Mouse (Mus musculus): Measurements from ENCODE around the gene Rel. TPM values are rescaled to one million over a fixed set of nuclear protein-coding genes. Genes with fewer than 3 reads are reported as not detected.
A peak's percentile ranks its signal among the peaks of the same experiment; 100 is the strongest.

Rel gene
- polyA plus RNA-seq, 1 experiment: 6.8 TPM

DNA sequence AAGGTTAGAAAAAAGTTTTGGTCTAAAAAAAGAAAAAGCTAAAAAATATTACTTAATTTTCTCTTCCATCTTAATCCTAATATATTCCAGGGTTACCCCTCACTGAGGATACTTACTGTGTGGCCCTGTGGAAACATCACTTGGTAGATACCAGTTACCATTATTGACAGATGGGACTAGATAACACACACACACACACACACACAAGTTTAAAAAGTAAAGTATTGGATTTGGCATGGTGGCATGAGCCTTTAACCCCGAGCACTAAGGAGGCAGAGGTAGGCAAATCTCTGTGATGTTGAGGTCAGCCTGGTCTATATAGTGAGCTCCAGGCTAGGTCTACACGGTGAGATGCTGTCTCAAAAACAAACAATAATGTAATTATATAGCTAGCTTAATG is 42.6 kb downstream of the Rel start:
- Histone ChIP-seq H3K27ac (ENCODE audit: insufficient read depth, low read length) (no peak overlapping the region), H3K4me3 (ENCODE audit: insufficient read depth, low read length) (no peak overlapping the region), H3K4me1 (ENCODE audit: control insufficient read depth, insufficient read depth, low read length) (no peaks in the 10 kb centered on the region)
- TF ChIP-seq CTCF (IDR thresholded peaks at IDR 0.05; ENCODE audit: borderline replicate concordance, insufficient read depth, low read length): no peak
- TF ChIP-seq POLR2A (IDR thresholded peaks at IDR 0.05; ENCODE audit: low read depth, low read length): no peak

DNA sequence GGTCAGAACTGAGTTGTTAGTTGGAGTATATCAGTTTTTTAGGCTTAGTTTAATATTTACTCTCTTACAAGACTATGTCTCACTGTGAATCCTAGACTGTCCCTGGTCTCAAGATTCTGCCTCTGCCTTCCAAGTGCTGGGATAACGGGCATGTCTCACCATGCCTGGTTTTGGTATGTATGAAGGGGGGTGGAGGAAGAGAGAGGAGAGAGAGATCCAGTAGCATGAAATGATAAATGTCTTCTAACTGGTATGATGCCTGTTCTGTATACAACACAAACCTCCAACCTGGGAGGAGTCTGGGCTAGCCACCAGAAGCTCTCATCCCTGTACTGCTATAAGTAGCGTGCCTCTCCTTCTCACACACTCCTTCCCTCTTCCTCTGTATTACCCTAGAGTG is 44.3 kb downstream of the Rel start:
- no peak overlapping the region for H3K4me3 ChIP-seq (ENCODE audit: insufficient read depth, low read length)
- H3K4me1 ChIP-seq (ENCODE audit: control insufficient read depth, insufficient read depth, low read length): no peaks in the 10 kb centered on the region
- no peak for TF ChIP-seq CTCF (IDR thresholded peaks at IDR 0.05; ENCODE audit: borderline replicate concordance, insufficient read depth, low read length)
- no peak for TF ChIP-seq POLR2A (IDR thresholded peaks at IDR 0.05; ENCODE audit: low read depth, low read length)
- no peak overlapping the region for H3K27ac ChIP-seq (ENCODE audit: insufficient read depth, low read length)

DNA sequence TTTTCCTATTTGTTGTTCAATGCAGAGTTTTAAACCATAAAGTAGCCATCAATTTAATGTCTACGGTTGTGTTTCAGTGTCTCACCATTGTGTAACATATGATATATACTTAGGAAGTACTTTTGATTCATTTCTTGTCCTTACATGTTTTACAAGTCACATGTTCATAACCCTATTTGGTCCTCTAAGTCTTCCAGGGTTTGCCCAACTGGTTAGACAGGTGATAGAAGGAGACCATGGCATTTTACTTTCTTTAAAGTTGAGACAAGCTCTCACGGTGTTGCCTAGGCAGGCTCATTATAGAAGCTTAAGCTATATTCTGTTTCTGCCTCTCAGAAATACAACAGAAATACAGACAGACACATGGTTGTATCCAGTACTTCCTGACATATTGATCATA is 44.9 kb downstream of the Rel start:
- TF ChIP-seq POLR2A (IDR thresholded peaks at IDR 0.05; ENCODE audit: low read depth, low read length): no peak
- no peak for TF ChIP-seq CTCF (IDR thresholded peaks at IDR 0.05; ENCODE audit: borderline replicate concordance, insufficient read depth, low read length)
- H3K27ac ChIP-seq (ENCODE audit: insufficient read depth, low read length): no peak overlapping the region
- H3K4me1 ChIP-seq (ENCODE audit: control insufficient read depth, insufficient read depth, low read length): no peaks in the 10 kb centered on the region
- no peak overlapping the region for H3K4me3 ChIP-seq (ENCODE audit: insufficient read depth, low read length)

DNA sequence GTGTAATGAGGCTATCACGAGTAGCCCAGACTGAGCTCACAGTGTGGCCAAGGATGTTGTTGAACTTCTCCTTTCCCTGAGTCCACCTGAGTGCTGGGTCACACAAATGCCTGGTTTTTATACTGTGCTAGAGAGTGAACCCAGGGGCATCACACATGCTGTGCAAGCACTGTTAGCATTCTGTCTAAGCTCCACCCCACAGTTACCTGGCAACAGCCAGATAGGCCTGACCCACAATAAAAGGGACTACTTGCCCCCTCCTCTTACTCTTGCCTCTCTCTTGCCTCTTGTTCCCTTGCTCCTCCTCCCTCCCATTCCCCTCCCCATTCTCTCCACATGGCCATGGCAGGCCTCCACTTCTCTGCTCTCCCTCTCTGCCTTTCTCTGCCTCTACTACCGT is 48.4 kb downstream of the Rel start:
- H3K4me1 ChIP-seq (ENCODE audit: control insufficient read depth, insufficient read depth, low read length): no peaks in the 10 kb centered on the region
- H3K27ac ChIP-seq (ENCODE audit: insufficient read depth, low read length): no peak overlapping the region
- no peak overlapping the region for H3K4me3 ChIP-seq (ENCODE audit: insufficient read depth, low read length)
- no peak for TF ChIP-seq CTCF (IDR thresholded peaks at IDR 0.05; ENCODE audit: borderline replicate concordance, insufficient read depth, low read length)
- TF ChIP-seq POLR2A (IDR thresholded peaks at IDR 0.05; ENCODE audit: low read depth, low read length): no peak

DNA sequence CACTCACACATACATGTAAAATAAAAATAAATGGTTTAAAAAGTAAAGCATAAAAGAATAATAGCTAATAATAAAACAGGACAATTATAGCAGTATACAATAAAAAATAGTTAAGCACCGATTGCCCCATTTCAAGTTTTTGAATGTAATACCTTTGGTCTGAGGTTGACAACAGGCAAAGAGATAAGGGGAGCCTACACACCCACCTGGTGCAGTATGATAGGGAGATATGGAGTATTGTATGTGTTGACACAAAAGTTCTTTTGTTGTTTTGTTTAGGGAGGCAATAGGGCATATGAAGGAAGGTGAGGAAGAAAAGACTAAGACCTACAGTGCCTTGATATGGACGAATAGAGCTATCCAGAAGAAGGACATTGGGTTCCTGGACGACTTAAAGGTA is 50.9 kb downstream of the Rel start:
- no peak overlapping the region for H3K27ac ChIP-seq (ENCODE audit: insufficient read depth, low read length)
- TF ChIP-seq CTCF (IDR thresholded peaks at IDR 0.05; ENCODE audit: borderline replicate concordance, insufficient read depth, low read length) (no peak), POLR2A (IDR thresholded peaks at IDR 0.05; ENCODE audit: low read depth, low read length) (no peak)
- H3K4me3 ChIP-seq (ENCODE audit: insufficient read depth, low read length): no peak overlapping the region
- H3K4me1 ChIP-seq (ENCODE audit: control insufficient read depth, insufficient read depth, low read length): no peaks in the 10 kb centered on the region

DNA sequence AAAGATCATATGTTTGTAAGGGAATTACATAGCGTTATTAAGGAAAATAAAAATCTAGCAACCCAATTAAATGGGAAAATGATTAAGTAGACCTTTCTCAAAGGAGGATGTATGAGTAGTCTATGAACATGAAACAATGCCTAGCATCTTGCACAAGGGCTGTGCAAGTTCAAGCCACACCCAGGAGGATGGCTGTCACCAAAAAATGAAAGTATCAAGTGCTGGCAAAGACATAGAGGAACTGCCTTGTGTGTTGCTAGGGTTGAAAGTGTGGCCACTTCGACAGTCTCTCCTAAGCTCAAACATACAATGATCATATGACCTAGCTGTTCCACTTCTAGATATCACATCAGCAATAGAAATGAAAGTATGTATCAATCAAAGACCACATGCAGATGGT is 51.9 kb downstream of the Rel start:
- Histone ChIP-seq H3K4me1 (ENCODE audit: control insufficient read depth, insufficient read depth, low read length) (no peaks in the 10 kb centered on the region), H3K27ac (ENCODE audit: insufficient read depth, low read length) (no peak overlapping the region), H3K4me3 (ENCODE audit: insufficient read depth, low read length) (no peak overlapping the region)
- TF ChIP-seq CTCF (IDR thresholded peaks at IDR 0.05; ENCODE audit: borderline replicate concordance, insufficient read depth, low read length) (no peak), POLR2A (IDR thresholded peaks at IDR 0.05; ENCODE audit: low read depth, low read length) (no peak)

DNA sequence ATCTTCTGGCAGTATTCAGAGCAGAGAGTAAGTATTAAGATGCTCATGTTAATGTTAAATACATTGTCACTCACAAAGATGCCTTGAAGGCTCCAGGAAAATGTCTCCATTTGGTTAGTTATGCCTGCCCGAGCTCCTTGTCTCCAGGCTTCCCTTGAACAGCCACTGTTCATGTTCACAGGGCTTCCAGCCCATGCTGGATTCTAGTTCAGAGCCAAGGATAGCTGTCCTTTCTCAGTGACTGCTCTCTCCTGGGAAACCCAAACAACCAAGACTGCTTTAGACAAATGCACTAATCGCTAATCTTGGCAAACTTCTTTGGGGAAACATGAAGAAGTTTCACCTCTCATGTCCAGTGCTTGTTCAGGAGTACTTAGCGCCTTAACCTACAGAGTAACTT is 58.5 kb downstream of the Rel start:
- Histone ChIP-seq H3K4me1 (ENCODE audit: control insufficient read depth, insufficient read depth, low read length) (no peaks in the 10 kb centered on the region), H3K27ac (ENCODE audit: insufficient read depth, low read length) (peak overlapping the region; percentile 43; the same call in 1 of the 2 replicates), H3K4me3 (ENCODE audit: insufficient read depth, low read length) (no peak overlapping the region)
- no peak for TF ChIP-seq CTCF (IDR thresholded peaks at IDR 0.05; ENCODE audit: borderline replicate concordance, insufficient read depth, low read length)
- no peak for TF ChIP-seq POLR2A (IDR thresholded peaks at IDR 0.05; ENCODE audit: low read depth, low read length)

DNA sequence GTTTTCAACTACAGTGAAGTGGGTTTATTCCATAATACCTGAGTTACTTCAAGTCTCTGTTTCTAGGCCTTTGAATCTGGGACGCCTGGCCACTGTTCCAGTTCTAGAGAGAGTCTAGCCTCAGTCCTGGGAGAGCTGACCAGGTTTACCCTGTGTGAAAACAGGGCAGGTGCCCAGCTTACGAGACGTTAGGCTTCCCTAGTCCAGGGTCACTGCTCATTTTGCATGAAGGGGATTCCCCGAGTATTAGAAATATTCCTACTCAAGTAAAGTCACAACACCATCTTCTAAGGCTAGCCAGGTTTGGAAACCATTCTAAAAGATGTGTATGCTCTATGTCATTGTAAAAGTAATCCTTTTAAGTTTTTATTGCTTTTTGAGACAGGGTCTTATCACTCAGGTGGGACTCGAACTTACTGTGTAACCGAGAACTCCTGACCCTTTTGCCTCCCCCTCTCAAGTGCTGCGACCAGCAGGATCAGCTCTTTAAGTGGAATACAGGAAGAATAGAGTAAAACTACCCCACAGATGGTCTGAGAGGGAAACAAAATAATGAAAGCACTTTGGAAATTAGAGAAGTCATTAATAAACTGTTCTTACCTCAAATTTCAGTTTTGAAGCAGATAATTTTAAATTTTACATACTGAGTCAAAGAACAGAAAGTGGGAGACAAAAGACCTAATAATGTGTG is 66.0 kb downstream of the Rel start:
- H3K4me3 ChIP-seq (ENCODE audit: insufficient read depth, low read length): no peak overlapping the region
- TF ChIP-seq CTCF (IDR thresholded peaks at IDR 0.05; ENCODE audit: borderline replicate concordance, insufficient read depth, low read length) (no peak), POLR2A (IDR thresholded peaks at IDR 0.05; ENCODE audit: low read depth, low read length) (no peak)
- no peak overlapping the region for H3K27ac ChIP-seq (ENCODE audit: insufficient read depth, low read length)
- no peaks in the 10 kb centered on the region for H3K4me1 ChIP-seq (ENCODE audit: control insufficient read depth, insufficient read depth, low read length)

DNA sequence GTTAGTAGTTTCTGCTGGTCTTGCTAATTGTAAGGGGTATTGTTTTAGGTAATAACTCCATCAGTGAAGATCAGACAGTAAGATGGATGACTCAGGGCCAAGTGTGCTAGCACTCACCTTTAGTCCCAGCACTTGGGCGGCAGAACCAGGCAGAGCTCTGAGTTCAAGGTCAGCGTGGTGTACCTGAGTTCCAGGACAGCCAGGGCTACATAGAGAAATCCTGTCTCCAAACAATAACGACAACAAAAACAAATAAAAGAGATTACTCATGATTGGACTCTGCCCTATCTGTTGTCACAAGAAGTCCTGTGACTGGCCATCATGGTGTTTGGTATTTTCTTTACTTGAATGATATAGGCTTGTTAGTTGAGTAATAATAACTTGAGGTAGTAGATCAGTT is 68.9 kb downstream of the Rel start:
- no peaks in the 10 kb centered on the region for H3K4me1 ChIP-seq (ENCODE audit: control insufficient read depth, insufficient read depth, low read length)
- no peak for TF ChIP-seq CTCF (IDR thresholded peaks at IDR 0.05; ENCODE audit: borderline replicate concordance, insufficient read depth, low read length)
- no peak for TF ChIP-seq POLR2A (IDR thresholded peaks at IDR 0.05; ENCODE audit: low read depth, low read length)
- no peak overlapping the region for H3K4me3 ChIP-seq (ENCODE audit: insufficient read depth, low read length)
- H3K27ac ChIP-seq (ENCODE audit: insufficient read depth, low read length): no peak overlapping the region

DNA sequence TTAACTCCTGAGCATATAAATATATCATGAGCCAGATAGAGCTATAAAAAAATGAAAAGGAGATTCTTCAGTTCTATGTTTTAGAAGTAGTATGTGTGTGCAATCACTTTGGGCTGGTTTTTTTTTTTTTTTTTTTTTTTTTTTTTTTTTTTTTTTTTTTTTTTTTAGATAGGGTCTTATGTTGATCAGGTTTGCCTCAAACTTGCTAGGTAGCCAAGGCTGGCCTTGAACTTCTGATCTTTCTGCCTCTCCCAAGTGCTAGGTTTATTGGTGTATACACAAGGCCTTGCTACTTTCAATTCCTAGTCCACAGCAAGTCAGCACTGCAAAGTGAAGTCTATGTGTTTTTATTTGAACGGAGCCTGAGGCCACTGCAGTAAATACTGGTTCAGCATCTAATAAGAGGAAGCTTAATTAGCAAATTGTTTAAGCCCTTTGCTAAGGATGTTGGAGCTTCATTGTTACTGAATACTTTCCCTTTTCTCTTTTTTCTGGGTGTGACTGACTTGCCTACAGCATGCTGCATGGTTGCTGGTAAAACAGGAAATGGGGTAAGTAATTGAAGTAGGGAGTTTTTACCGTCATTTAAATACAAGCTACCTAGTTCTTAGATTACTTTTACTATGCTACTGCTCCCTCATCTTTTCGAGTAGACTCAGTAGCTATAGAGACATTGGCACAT is 71.2 kb downstream of the Rel start:
- no peak overlapping the region for H3K27ac ChIP-seq (ENCODE audit: insufficient read depth, low read length)
- TF ChIP-seq POLR2A (IDR thresholded peaks at IDR 0.05; ENCODE audit: low read depth, low read length) (no peak), CTCF (IDR thresholded peaks at IDR 0.05; ENCODE audit: borderline replicate concordance, insufficient read depth, low read length) (no peak)
- H3K4me3 ChIP-seq (ENCODE audit: insufficient read depth, low read length): no peak overlapping the region
- no peaks in the 10 kb centered on the region for H3K4me1 ChIP-seq (ENCODE audit: control insufficient read depth, insufficient read depth, low read length)

All from embryonic fibroblast, embryonic 13.5 days (primary cell).